Mouse (Mus musculus): ENCODE results near the gene Slf1.

DNA sequence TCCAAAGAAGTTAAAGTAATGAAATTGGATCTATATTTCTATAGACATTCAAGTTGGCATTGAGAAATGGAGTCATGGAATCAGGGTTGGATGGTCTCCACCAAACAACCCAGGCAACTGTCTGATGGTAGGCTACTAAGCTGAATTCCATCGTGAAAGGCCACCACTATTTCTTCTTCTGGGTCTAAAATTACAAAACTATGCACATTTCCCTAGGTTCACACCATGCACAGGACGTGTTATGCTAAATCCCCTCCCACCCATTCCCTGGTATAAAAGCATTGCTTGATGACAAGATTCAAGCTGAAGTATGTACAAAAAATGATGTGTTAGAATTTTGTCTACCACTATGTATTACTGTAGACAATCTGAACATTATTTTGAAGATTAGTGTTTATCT is 116.4 kb downstream of the Slf1 start:
- TF ChIP-seq CTCF (IDR thresholded peaks at IDR 0.05; ENCODE audit: control insufficient read depth, insufficient read depth, insufficient read length), result no peak
- TF ChIP-seq MYOG (IDR thresholded peaks at IDR 0.05; ENCODE audit: control insufficient read depth, extremely low read depth, insufficient read length), result no peak
